Mouse (Mus musculus): Measurements from ENCODE around the gene N4bp1.

Gene N4bp1

GRCm38 (mm10) chr8:86824735-86825134 is 60.3 kb downstream of the N4bp1 start:
- DNase-seq (ENCODE audit: low spot score in 2 of 2) = no peak

DNA sequence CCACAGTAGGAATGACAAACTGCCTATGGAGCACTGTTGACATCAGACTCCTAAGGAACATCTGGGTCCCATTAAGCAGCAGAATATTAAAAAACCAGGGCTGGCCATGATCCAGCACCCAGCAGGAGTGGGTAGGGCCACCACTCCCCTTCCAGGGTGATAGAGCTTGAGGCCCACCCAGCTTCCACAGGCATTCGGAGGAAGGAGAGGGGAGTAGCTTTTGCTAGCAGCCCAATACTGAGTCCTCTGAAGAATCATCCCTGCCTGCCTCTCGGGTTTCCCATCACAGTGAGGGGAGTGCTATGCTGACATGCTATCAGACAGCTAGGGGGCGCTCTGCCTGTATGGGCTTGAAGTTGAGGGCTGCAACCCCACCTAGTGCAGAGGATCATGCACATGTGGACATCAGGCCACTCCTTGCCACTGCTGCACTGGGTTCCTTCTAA is 64.3 kb downstream of the N4bp1 start:
- peak; percentile 38 to 82 for DNase-seq (ENCODE audit: low spot score in 2 of 2)

DNA sequence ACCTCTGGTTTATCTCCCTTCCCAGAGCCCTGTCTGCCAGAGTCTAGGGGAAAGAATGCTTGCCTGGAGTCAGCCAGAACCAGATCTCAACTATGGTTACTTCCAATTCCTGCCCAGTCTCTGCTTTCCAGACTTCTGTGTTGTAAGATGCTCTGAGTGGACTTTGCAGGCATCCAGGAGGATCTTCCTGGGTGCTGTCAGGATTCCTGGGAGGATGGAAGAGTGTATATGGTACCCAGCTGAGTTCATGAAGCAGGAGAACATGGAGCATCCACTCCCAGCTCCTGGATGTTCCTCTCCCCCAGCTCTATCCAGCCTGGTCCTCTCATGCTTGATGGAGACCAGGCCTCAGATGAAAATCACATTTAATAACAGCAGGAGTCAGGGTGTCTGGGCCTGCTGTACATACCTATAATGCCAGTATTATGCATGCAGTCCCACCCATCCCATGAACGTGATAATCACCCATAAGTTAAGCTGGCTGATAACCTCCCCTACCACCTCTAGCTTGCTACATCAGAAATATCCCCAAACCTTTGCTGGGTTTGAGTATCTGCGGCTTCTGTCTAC is 64.8 kb downstream of the N4bp1 start:
- DNase-seq (ENCODE audit: low spot score in 2 of 2) = no peak

- DNase-seq (ENCODE audit: low spot score in 2 of 2) = no peak
These were observed 65.6 kb downstream of the N4bp1 start for GRCm38 (mm10) chr8:86819426-86819825.

- no peak for DNase-seq (ENCODE audit: low spot score in 2 of 2)
These were observed 75.8 kb downstream of the N4bp1 start for GRCm38 (mm10) chr8:86808990-86809960.

- no peak for DNase-seq (ENCODE audit: low spot score in 2 of 2)
These were observed 76.8 kb downstream of the N4bp1 start for GRCm38 (mm10) chr8:86808239-86808638.

- no peak for DNase-seq (ENCODE audit: low spot score in 2 of 2)
These were observed 83.1 kb downstream of the N4bp1 start for GRCm38 (mm10) chr8:86801988-86802387.

DNA sequence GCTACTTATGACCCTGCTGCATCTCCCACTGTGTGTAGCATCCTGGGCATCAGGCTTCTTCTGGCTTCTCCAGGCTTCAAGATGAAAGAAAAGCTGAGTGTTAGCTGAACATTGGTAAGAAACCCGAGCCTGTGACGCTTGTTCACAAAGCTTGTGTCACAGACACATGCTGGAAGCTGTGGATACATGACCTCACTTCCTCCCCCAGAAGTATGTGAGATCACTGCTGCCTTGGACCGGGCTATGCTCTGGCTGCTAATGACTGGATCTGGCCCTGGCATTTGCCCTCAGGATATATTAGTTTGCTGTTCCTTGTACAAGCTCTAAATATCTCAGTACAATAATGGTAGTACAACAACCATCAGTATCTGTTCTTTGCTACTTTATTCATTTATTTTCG is 84.1 kb downstream of the N4bp1 start:
- DNase-seq (ENCODE audit: low spot score in 2 of 2) = no peak

GRCm38 (mm10) chr8:86798141-86798540 is 86.9 kb downstream of the N4bp1 start:
- DNase-seq (ENCODE audit: low spot score in 2 of 2) = no peak

GRCm38 (mm10) chr8:86797705-86798104 is 87.4 kb downstream of the N4bp1 start:
- no peak for DNase-seq (ENCODE audit: low spot score in 2 of 2)

DNA sequence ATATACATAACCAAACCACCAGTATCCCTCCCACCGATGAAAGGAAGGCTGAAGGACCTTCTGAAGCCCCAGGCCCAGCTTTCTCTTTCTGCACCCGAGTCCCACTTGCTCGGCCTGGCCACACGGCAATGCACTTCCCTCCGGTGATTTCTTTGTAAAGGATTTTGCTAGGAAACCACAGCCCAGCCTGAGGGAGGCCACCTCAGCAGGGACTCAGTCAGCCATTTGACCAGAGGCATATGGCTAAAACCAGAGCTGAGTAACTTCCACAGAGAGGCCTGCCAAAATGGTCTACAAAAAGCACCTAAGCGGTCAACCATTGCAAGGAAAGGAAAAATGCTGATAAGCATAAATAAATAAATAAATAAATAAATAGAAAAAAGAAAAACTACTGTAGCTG is 90.3 kb downstream of the N4bp1 start:
- DNase-seq (ENCODE audit: low spot score in 2 of 2) = no peak

- no peak for DNase-seq (ENCODE audit: low spot score in 2 of 2)
These were observed 93.5 kb downstream of the N4bp1 start for GRCm38 (mm10) chr8:86791542-86791941.

DNA sequence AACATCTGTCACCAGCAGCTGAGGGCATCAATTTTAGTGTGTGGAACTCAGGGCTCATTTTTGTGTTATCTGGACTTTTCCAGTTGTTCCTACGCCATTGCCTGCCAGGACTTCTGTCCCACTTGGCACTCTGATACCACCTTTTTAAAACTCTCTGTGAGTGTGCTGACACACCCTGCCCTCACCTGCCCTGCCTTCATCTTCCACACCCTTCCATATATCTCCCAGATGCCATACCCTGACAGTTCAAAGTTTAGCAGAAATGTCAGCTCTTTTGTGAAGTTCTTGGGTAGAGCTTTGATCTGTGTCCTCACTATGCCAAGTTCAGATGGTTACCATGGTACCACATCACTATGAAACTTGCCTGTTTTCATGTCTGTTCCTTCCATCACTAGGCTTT is 95.5 kb downstream of the N4bp1 start:
- DNase-seq (ENCODE audit: low spot score in 2 of 2) = no peak

GRCm38 (mm10) chr8:86787891-86788420 is 97.1 kb downstream of the N4bp1 start:
- no peak for DNase-seq (ENCODE audit: low spot score in 2 of 2)

GRCm38 (mm10) chr8:86786498-86786897 is 98.6 kb downstream of the N4bp1 start:
- no peak for DNase-seq (ENCODE audit: low spot score in 2 of 2)

- no peak for DNase-seq (ENCODE audit: low spot score in 2 of 2)
These were observed 104.0 kb downstream of the N4bp1 start for GRCm38 (mm10) chr8:86781094-86781493.

- DNase-seq (ENCODE audit: low spot score in 2 of 2) = no peak
These were observed 105.9 kb downstream of the N4bp1 start for GRCm38 (mm10) chr8:86779207-86779606.

- DNase-seq (ENCODE audit: low spot score in 2 of 2) = no peak
These were observed 114.9 kb downstream of the N4bp1 start for GRCm38 (mm10) chr8:86769945-86770715.

DNA sequence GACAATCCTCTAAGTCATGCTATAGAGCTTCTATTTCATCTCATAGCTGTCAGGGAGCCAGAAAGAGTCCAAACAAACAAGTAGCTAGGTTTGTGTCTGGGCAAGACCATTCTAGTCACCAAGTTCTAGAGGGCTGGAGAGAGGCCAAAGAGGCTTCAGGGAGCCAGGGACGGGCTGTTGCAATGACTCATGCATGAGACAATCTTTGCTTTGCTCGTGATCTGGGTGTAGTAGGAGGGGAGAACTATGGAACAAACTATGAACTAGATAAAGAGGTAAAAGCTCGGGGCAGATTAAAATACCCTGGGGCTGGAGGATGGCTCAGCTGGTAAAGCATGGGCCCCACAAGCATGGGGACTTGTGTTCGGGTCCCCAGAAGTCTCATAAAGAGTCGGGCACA is 116.6 kb downstream of the N4bp1 start:
- no peak for DNase-seq (ENCODE audit: low spot score in 2 of 2)

- DNase-seq (ENCODE audit: low spot score in 2 of 2) = no peak
These were observed 118.4 kb downstream of the N4bp1 start for GRCm38 (mm10) chr8:86766548-86767211.

- DNase-seq (ENCODE audit: low spot score in 2 of 2) = no peak
These were observed 119.4 kb downstream of the N4bp1 start for GRCm38 (mm10) chr8:86765669-86766068.

All from spleen, postnatal 4 days (tissue).